ENCODE assay signal across 8 mouse cellular contexts in genomic region chr1:189627976-189628768, GRCm38 (mm10). TPM values are rescaled to one million over a fixed set of nuclear protein-coding genes. Genes with fewer than 3 reads are reported as not detected.
DNase-seq lines count a peak whose midpoint lies in the region; ATAC-seq and TF ChIP-seq lines count a peak whose summit lies in the region.

No protein-coding gene starts in this region.

- H3K4me2 ChIP-seq in forebrain, embryonic 14.5 days (ENCODE audit: low read length) = no peak overlapping the region
- H3K4me2 ChIP-seq in intestine, embryonic 16.5 days (ENCODE audit: low read depth, low read length) = no peak overlapping the region
- no peak overlapping the region for H3K4me2 ChIP-seq in liver, embryonic 14.5 days (ENCODE audit: low read depth)

- peaks cover 3% of the 10 kb centered on the region; the same call in 1 of the 2 replicates for H3K4me1 ChIP-seq in forebrain, embryonic 14.5 days (ENCODE audit: control insufficient read depth, insufficient read depth, low read length)
- H3K4me1 ChIP-seq in intestine, embryonic 16.5 days (ENCODE audit: control insufficient read depth, insufficient read depth, low read length) = no peaks in the 10 kb centered on the region
- H3K4me1 ChIP-seq in liver, embryonic 14.5 days (replicated peaks; ENCODE audit: control insufficient read depth in 2 of 2, insufficient read depth in 2 of 2, low read length in 1 of 2) = no peaks in the 10 kb centered on the region

- no peak overlapping the region for H3K9ac ChIP-seq in forebrain, embryonic 14.5 days (ENCODE audit: low read length)
- no peak overlapping the region for H3K9ac ChIP-seq in intestine, embryonic 16.5 days (ENCODE audit: low read depth, low read length)
- H3K9ac ChIP-seq in liver, embryonic 14.5 days (replicated peaks) = no peak overlapping the region

- DNase-seq in right cerebral cortex, postnatal 14 days = peak; percentile 70
- no peak for DNase-seq in right cerebral cortex, postnatal 25 days
- DNase-seq in adrenal gland, postnatal 14 days = peak; percentile 79
- peak; percentile 81 for DNase-seq in forebrain, embryonic 14.5 days (ENCODE audit: low spot score)
- peak in 1 of 3 experiments; percentile 13 for DNase-seq in liver, embryonic 14.5 days (ENCODE audit: low read depth in 3 of 3, low spot score in 3 of 3)
- peak; percentile 83 for DNase-seq in retina, embryonic 14.5 days (ENCODE audit: low spot score)

- TF ChIP-seq EP300 in liver, embryonic 14.5 days (IDR thresholded peaks at IDR 0.05; ENCODE audit: low read depth) = no peak

- H3K9me3 ChIP-seq in forebrain, embryonic 14.5 days (replicated peaks; ENCODE audit: control insufficient read depth, low read length) = no peaks in the 10 kb centered on the region
- no peaks in the 10 kb centered on the region for H3K9me3 ChIP-seq in intestine, embryonic 16.5 days (ENCODE audit: control insufficient read depth, low read length)
- no peaks in the 10 kb centered on the region for H3K9me3 ChIP-seq in liver, embryonic 14.5 days (ENCODE audit: control insufficient read depth, low read length)

- H3K36me3 ChIP-seq in forebrain, embryonic 14.5 days (ENCODE audit: control insufficient read depth, insufficient read depth, low read length) = no peaks in the 10 kb centered on the region
- H3K36me3 ChIP-seq in intestine, embryonic 16.5 days (ENCODE audit: control insufficient read depth, insufficient read depth, low read length) = no peaks in the 10 kb centered on the region
- H3K36me3 ChIP-seq in liver, embryonic 14.5 days (replicated peaks; ENCODE audit: control insufficient read depth, insufficient read depth, low read depth) = no peaks in the 10 kb centered on the region

- H3K27ac ChIP-seq in forebrain, embryonic 14.5 days (ENCODE audit: low read depth, low read length) = no peak overlapping the region
- no peak overlapping the region for H3K27ac ChIP-seq in intestine, embryonic 16.5 days (ENCODE audit: low read length)
- H3K27ac ChIP-seq in liver, embryonic 14.5 days = no peak overlapping the region

- no peak overlapping the region for H3K4me3 ChIP-seq in forebrain, embryonic 14.5 days (ENCODE audit: low read depth, low read length)
- no peak overlapping the region for H3K4me3 ChIP-seq in intestine, embryonic 16.5 days (ENCODE audit: low read length)
- no peak overlapping the region for H3K4me3 ChIP-seq in liver, embryonic 14.5 days (ENCODE audit: insufficient read depth in 1 of 2, low read depth in 2 of 2, low read length in 2 of 2)

- ATAC-seq in forebrain, embryonic 14.5 days = peak; percentile 44; the same call in 1 of the 2 replicates
- peak; percentile 40; the same call in 1 of the 2 replicates for ATAC-seq in intestine, embryonic 16.5 days
- ATAC-seq in liver, embryonic 14.5 days (ENCODE audit: insufficient read depth) = no peak
- no peak for ATAC-seq in inflammation-experienced regulatory T-cells, adult 6 months

- 86% methylated on average over 9 of the region's 9 CpGs for WGBS in forebrain, embryonic 14.5 days
- 63% methylated on average over 9 of the region's 9 CpGs for WGBS in intestine, embryonic 16.5 days
- 62% methylated on average over 9 of the region's 9 CpGs for WGBS in liver, embryonic 14.5 days (ENCODE audit: insufficient replicate concordance)

- no peaks in the 10 kb centered on the region for H3K27me3 ChIP-seq in forebrain, embryonic 14.5 days (replicated peaks; ENCODE audit: control insufficient read depth, insufficient read depth, low read length)
- H3K27me3 ChIP-seq in intestine, embryonic 16.5 days (replicated peaks; ENCODE audit: control insufficient read depth, insufficient read depth, low read length) = no peaks in the 10 kb centered on the region
- H3K27me3 ChIP-seq in liver, embryonic 14.5 days (ENCODE audit: control insufficient read depth, insufficient read depth, low read length) = no peaks in the 10 kb centered on the region

- TF ChIP-seq CTCF in liver, embryonic 14.5 days (IDR thresholded peaks at IDR 0.05; ENCODE audit: low read depth) = peak; percentile 74

RNA-seq across cellular contexts. Expression of gene Cenpf, which starts 59.7 kb away (rescaled TPM):
- 13.1 and 13.9 TPM in 2 replicates for total RNA-seq in adrenal gland, postnatal 14 days (2021)
- polyA plus RNA-seq in forebrain, embryonic 14.5 days (2014; fragmentation: Nextera tagmentation; extraction: Ambion mirVana) = 43.6 and 50.5 TPM in 2 replicates
- polyA plus RNA-seq in intestine, embryonic 16.5 days (2015; fragmentation: Nextera tagmentation; extraction: Ambion mirVana) = 45.1 and 54.7 TPM in 2 replicates
- 5.0 and 12.0 TPM in 2 replicates for polyA plus RNA-seq in liver, embryonic 14.5 days (2012; rRNA removed)
- 43.2 and 45.4 TPM in 2 replicates for polyA plus RNA-seq in liver, embryonic 14.5 days (2014; fragmentation: Nextera tagmentation; extraction: Ambion mirVana)
- polyA plus RNA-seq in inflammation-experienced regulatory T-cells, adult 6 months (2017; shearing (Covaris generic)) = 10 to 100 TPM in 1 of 3 experiments, 1 to 10 TPM in 2; 3.6 to 44.7 (median 3.8) TPM

Comparison
In these comparisons a context has a peak if more than half of its experiments do, and no peak if none do; other contexts are left out.
1. ATAC-seq: peak in forebrain, embryonic 14.5 days (single experiment) and intestine, embryonic 16.5 days (single experiment); none in liver, embryonic 14.5 days (single experiment) and inflammation-experienced regulatory T-cells, adult 6 months (single experiment).